Mouse (Mus musculus) myocyte (in vitro differentiated cells): ENCODE data around the gene Eif4a1.

Source experiments
- CEBPB ChIP-seq: IDR thresholded peaks from 2 replicates; pipeline ENCODE4 v1.6.1; 2011; ENCODE audit warnings: mild to moderate bottlenecking, moderate library complexity; ENCODE audit not compliant: poor library complexity, insufficient read depth, severe bottlenecking
- MYOD1 ChIP-seq, 3 experiments: IDR thresholded peaks; one replicate each; pipeline ENCODE4 v1.6.1; 2011; ENCODE audit warnings: control low read depth in 2 of 3, low read depth in 2 of 3, mild to moderate bottlenecking in 2 of 3, moderate library complexity in 1 of 3; ENCODE audit not compliant: insufficient read length in 2 of 3, control insufficient read depth in 1 of 3
- TCF12 ChIP-seq: IDR thresholded peaks from one replicate; pipeline ENCODE4 v1.6.1; 2011; ENCODE audit warnings: mild to moderate bottlenecking, control low read depth; ENCODE audit not compliant: poor library complexity, insufficient read depth, severe bottlenecking
- USF1 ChIP-seq: IDR thresholded peaks from one replicate; pipeline ENCODE4 v1.6.1; 2011; ENCODE audit warnings: low read depth, mild to moderate bottlenecking, control low read depth, moderate library complexity

GRCm38 (mm10) chr11:69633128-69633866, 38.9 kb downstream of the Eif4a1 start:
- TF ChIP-seq USF1 (no peak), TCF12 (no peak), MYOD1 (IDR thresholded peaks at IDR 0.05; ENCODE audit: control insufficient read depth in 1 of 3, insufficient read length in 2 of 3, low read depth in 2 of 3) (peak in 1 of 3 experiments; percentile 38), CEBPB (no peak)
